Mouse (Mus musculus): Measurements from ENCODE around the gene Pcsk5. TPM values are rescaled to one million over a fixed set of nuclear protein-coding genes. Genes with fewer than 3 reads are reported as not detected.

Pcsk5 gene
- polyA plus RNA-seq, 1 experiment from 2014 or later, result 33.0 TPM

GRCm38 (mm10) chr19:17408591-17408990, 428.8 kb downstream of the Pcsk5 start:
- no peak for ATAC-seq (ENCODE audit: insufficient number of reproducible peaks, insufficient read depth, low FRiP score, low TSS enrichment)
- H3K9ac ChIP-seq, result no peak overlapping the region
- 0 out of 2 replicates have a peak, but pooled peaks cover 3% of the 10 kb centered on the region for H3K9me3 ChIP-seq
- H3K27me3 ChIP-seq, result no peaks in the 10 kb centered on the region
- H3K27ac ChIP-seq, result no peak overlapping the region
- H3K4me1 ChIP-seq, result no peaks in the 10 kb centered on the region
- no peaks in the 10 kb centered on the region for H3K36me3 ChIP-seq
- no peak overlapping the region for H3K4me3 ChIP-seq
- H3K4me2 ChIP-seq (replicated peaks), result no peak overlapping the region

- no peak for ATAC-seq (ENCODE audit: insufficient number of reproducible peaks, insufficient read depth, low FRiP score, low TSS enrichment)
- 89% methylated on average over 5 of the region's 5 CpGs for WGBS
- no peaks in the 10 kb centered on the region for H3K4me1 ChIP-seq
- H3K36me3 ChIP-seq, result no peaks in the 10 kb centered on the region
- H3K9me3 ChIP-seq, result 0 out of 2 replicates have a peak, but pooled peaks cover 3% of the 10 kb centered on the region
- no peak overlapping the region for H3K9ac ChIP-seq
- H3K4me2 ChIP-seq (replicated peaks), result no peak overlapping the region
- H3K27ac ChIP-seq, result no peak overlapping the region
- no peak overlapping the region for H3K4me3 ChIP-seq
- no peaks in the 10 kb centered on the region for H3K27me3 ChIP-seq
Measured at GRCm38 (mm10) chr19:17406823-17407222, 430.6 kb downstream of the Pcsk5 start.

- 88% methylated on average over 4 of the region's 4 CpGs for WGBS
- Histone ChIP-seq H3K4me3 (no peak overlapping the region), H3K36me3 (peaks cover 21% of the 10 kb centered on the region), H3K9me3 (0 out of 2 replicates have a peak, but pooled peaks cover 3% of the 10 kb centered on the region), H3K9ac (no peak overlapping the region), H3K4me1 (no peaks in the 10 kb centered on the region), H3K4me2 (replicated peaks) (no peak overlapping the region), H3K27me3 (no peaks in the 10 kb centered on the region), H3K27ac (no peak overlapping the region)
- ATAC-seq (ENCODE audit: insufficient number of reproducible peaks, insufficient read depth, low FRiP score, low TSS enrichment), result no peak
Measured at GRCm38 (mm10) chr19:17403175-17403574, 434.3 kb downstream of the Pcsk5 start.

- Histone ChIP-seq H3K9me3 (no peaks in the 10 kb centered on the region), H3K27ac (no peak overlapping the region), H3K4me1 (no peaks in the 10 kb centered on the region), H3K4me2 (replicated peaks) (no peak overlapping the region), H3K9ac (no peak overlapping the region), H3K36me3 (peaks cover 25% of the 10 kb centered on the region), H3K27me3 (no peaks in the 10 kb centered on the region), H3K4me3 (no peak overlapping the region)
- no peak for ATAC-seq (ENCODE audit: insufficient number of reproducible peaks, insufficient read depth, low FRiP score, low TSS enrichment)
- WGBS, result 85% methylated on average over 4 of the region's 4 CpGs
Measured at GRCm38 (mm10) chr19:17400571-17400970, 436.9 kb downstream of the Pcsk5 start.

GRCm38 (mm10) chr19:17399965-17400364, 437.5 kb downstream of the Pcsk5 start:
- H3K27me3 ChIP-seq, result no peaks in the 10 kb centered on the region
- ATAC-seq (ENCODE audit: insufficient number of reproducible peaks, insufficient read depth, low FRiP score, low TSS enrichment), result no peak
- H3K9me3 ChIP-seq, result no peaks in the 10 kb centered on the region
- 92% methylated on average over 4 of the region's 4 CpGs for WGBS
- no peak overlapping the region for H3K4me2 ChIP-seq (replicated peaks)
- H3K36me3 ChIP-seq, result peaks cover 25% of the 10 kb centered on the region
- H3K27ac ChIP-seq, result no peak overlapping the region
- peaks cover 3% of the 10 kb centered on the region for H3K4me1 ChIP-seq
- no peak overlapping the region for H3K9ac ChIP-seq
- no peak overlapping the region for H3K4me3 ChIP-seq

- ATAC-seq (ENCODE audit: insufficient number of reproducible peaks, insufficient read depth, low FRiP score, low TSS enrichment), result no peak
- H3K4me1 ChIP-seq, result peaks cover 7% of the 10 kb centered on the region
- no peak overlapping the region for H3K4me3 ChIP-seq
- no peak overlapping the region for H3K27ac ChIP-seq
- 81% methylated on average over 5 of the region's 5 CpGs for WGBS
- H3K36me3 ChIP-seq, result peaks cover 25% of the 10 kb centered on the region
- H3K4me2 ChIP-seq (replicated peaks), result no peak overlapping the region
- H3K27me3 ChIP-seq, result no peaks in the 10 kb centered on the region
- H3K9me3 ChIP-seq, result no peaks in the 10 kb centered on the region
- no peak overlapping the region for H3K9ac ChIP-seq
Measured at GRCm38 (mm10) chr19:17397922-17398321, 439.5 kb downstream of the Pcsk5 start.

GRCm38 (mm10) chr19:17396802-17397201, 440.6 kb downstream of the Pcsk5 start:
- Histone ChIP-seq H3K36me3 (peaks cover 25% of the 10 kb centered on the region), H3K27ac (no peak overlapping the region), H3K9ac (no peak overlapping the region), H3K4me3 (no peak overlapping the region), H3K4me1 (peaks cover 7% of the 10 kb centered on the region), H3K27me3 (no peaks in the 10 kb centered on the region), H3K9me3 (no peaks in the 10 kb centered on the region), H3K4me2 (replicated peaks) (no peak overlapping the region)
- ATAC-seq (ENCODE audit: insufficient number of reproducible peaks, insufficient read depth, low FRiP score, low TSS enrichment), result no peak
- WGBS, result 83% methylated on average over 4 of the region's 4 CpGs

- peak within 1 kb of the TSS; percentile 78 for H3K4me3 ChIP-seq
- peaks cover 7% of the 10 kb centered on the region for H3K4me1 ChIP-seq
- H3K4me2 ChIP-seq (replicated peaks), result peak within 1 kb of the TSS; percentile 60
- H3K9me3 ChIP-seq, result no peaks in the 10 kb centered on the region
- H3K36me3 ChIP-seq, result peaks cover 9% of the 10 kb centered on the region
- H3K9ac ChIP-seq, result peak within 1 kb of the TSS; percentile 71
- H3K27me3 ChIP-seq, result no peaks in the 10 kb centered on the region
- H3K27ac ChIP-seq, result peak within 1 kb of the TSS; percentile 18; the same call in 1 of the 2 replicates
- WGBS, result 0% methylated on average over 81 of the region's 83 CpGs
- ATAC-seq (ENCODE audit: insufficient number of reproducible peaks, insufficient read depth, low FRiP score, low TSS enrichment), result peak; percentile 97
Measured at GRCm38 (mm10) chr19:17393841-17394591, 443.4 kb downstream of the Pcsk5 start, which contains the start of gene Rfk. Gene Rfk, plus strand, starts transcription at chr19:17394043.

- Histone ChIP-seq H3K4me2 (replicated peaks) (peak overlapping the region; percentile 60; the same call in 1 of the 2 replicates), H3K9me3 (no peaks in the 10 kb centered on the region), H3K36me3 (peaks cover 4% of the 10 kb centered on the region; the same call in 1 of the 2 replicates), H3K27ac (no peak overlapping the region), H3K4me3 (no peak overlapping the region; the same call in 1 of the 2 replicates), H3K9ac (no peak overlapping the region), H3K27me3 (no peaks in the 10 kb centered on the region), H3K4me1 (peaks cover 7% of the 10 kb centered on the region)
- no peak for ATAC-seq (ENCODE audit: insufficient number of reproducible peaks, insufficient read depth, low FRiP score, low TSS enrichment)
- 8% methylated on average over 3 of the region's 3 CpGs for WGBS
Measured at GRCm38 (mm10) chr19:17392866-17393265, 444.6 kb downstream of the Pcsk5 start.

GRCm38 (mm10) chr19:17388404-17388803, 449.0 kb downstream of the Pcsk5 start:
- 17% methylated on average over 2 of the region's 2 CpGs for WGBS
- Histone ChIP-seq H3K4me1 (no peaks in the 10 kb centered on the region), H3K27ac (no peak overlapping the region), H3K9ac (no peak overlapping the region), H3K4me3 (no peak overlapping the region), H3K27me3 (no peaks in the 10 kb centered on the region), H3K4me2 (replicated peaks) (no peak overlapping the region), H3K36me3 (no peaks in the 10 kb centered on the region), H3K9me3 (no peaks in the 10 kb centered on the region)
- ATAC-seq (ENCODE audit: insufficient number of reproducible peaks, insufficient read depth, low FRiP score, low TSS enrichment), result no peak

- Histone ChIP-seq H3K4me1 (no peaks in the 10 kb centered on the region), H3K4me3 (no peak overlapping the region), H3K9me3 (no peaks in the 10 kb centered on the region), H3K4me2 (replicated peaks) (no peak overlapping the region), H3K9ac (no peak overlapping the region), H3K27me3 (no peaks in the 10 kb centered on the region), H3K27ac (no peak overlapping the region), H3K36me3 (no peaks in the 10 kb centered on the region)
- 35% methylated on average over 6 of the region's 6 CpGs for WGBS
- no peak for ATAC-seq (ENCODE audit: insufficient number of reproducible peaks, insufficient read depth, low FRiP score, low TSS enrichment)
Measured at GRCm38 (mm10) chr19:17386424-17386823, 451.0 kb downstream of the Pcsk5 start.

GRCm38 (mm10) chr19:17385426-17385825, 452.0 kb downstream of the Pcsk5 start:
- Histone ChIP-seq H3K27ac (no peak overlapping the region), H3K9me3 (no peaks in the 10 kb centered on the region), H3K4me3 (no peak overlapping the region), H3K4me1 (no peaks in the 10 kb centered on the region), H3K36me3 (no peaks in the 10 kb centered on the region), H3K27me3 (no peaks in the 10 kb centered on the region), H3K4me2 (replicated peaks) (no peak overlapping the region), H3K9ac (no peak overlapping the region)
- no peak for ATAC-seq (ENCODE audit: insufficient number of reproducible peaks, insufficient read depth, low FRiP score, low TSS enrichment)
- 68% methylated on average over 1 of the region's 1 CpGs for WGBS
